Mouse (Mus musculus): ENCODE data around the gene Olfr901. TPM values are rescaled to one million over a fixed set of nuclear protein-coding genes. Genes with fewer than 3 reads are reported as not detected.
"Not testable (repeated sequence)": the region's sequence is repeated elsewhere in the genome, so short reads cannot be mapped to it uniquely, and the experiment has no call there.

Gene Olfr901
- not detected in 2 replicates for polyA plus RNA-seq (2014; fragmentation: Nextera tagmentation; extraction: Ambion mirVana)

DNA sequence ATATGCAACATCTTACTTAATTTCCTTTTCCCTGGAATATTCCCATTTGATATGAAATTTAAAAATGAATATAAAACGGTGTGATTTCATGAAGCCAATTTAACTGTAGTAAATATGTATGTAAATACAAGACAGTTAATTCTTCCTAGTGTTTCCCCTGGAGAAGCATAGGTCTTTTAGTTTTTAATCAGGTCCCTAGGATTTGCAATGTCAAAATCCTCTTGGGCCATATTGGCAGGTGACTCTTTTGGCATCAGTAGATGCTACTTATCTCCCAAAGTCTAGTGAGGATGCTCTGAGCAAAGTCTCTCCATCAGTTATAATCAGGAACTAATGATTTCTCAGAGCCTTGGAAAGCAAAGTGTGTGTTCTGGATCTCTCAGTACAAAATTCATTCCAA is at the start of gene Olfr901:
Gene Olfr901 (plus strand): TSS at position 301 of the 400 bp plus-strand sequence.
- H3K27me3 ChIP-seq (ENCODE audit: control insufficient read depth, insufficient read depth, low read length), result no peaks in the 10 kb centered on the region
- H3K4me3 ChIP-seq (ENCODE audit: low read depth, low read length), result no peak within 1 kb of the TSS
- no peaks in the 10 kb centered on the region for H3K9me3 ChIP-seq (ENCODE audit: control insufficient read depth, low read length)
- H3K36me3 ChIP-seq (ENCODE audit: control insufficient read depth, insufficient read depth, low read length), result no peaks in the 10 kb centered on the region
- ATAC-seq (ENCODE audit: insufficient number of reproducible peaks, low FRiP score, low TSS enrichment, low read depth), result no peak
- 90% methylated on average over 1 of the region's 1 CpGs for WGBS
- no peak for DNase-seq (ENCODE audit: low spot score)
- no peak within 1 kb of the TSS for H3K27ac ChIP-seq (replicated peaks; ENCODE audit: low read depth, low read length)
- no peak within 1 kb of the TSS for H3K4me2 ChIP-seq (ENCODE audit: low read depth, severe bottlenecking)
- H3K9ac ChIP-seq (ENCODE audit: low read length), result no peak within 1 kb of the TSS
- H3K4me1 ChIP-seq (ENCODE audit: control insufficient read depth, insufficient read depth, low read length), result no peaks in the 10 kb centered on the region

DNA sequence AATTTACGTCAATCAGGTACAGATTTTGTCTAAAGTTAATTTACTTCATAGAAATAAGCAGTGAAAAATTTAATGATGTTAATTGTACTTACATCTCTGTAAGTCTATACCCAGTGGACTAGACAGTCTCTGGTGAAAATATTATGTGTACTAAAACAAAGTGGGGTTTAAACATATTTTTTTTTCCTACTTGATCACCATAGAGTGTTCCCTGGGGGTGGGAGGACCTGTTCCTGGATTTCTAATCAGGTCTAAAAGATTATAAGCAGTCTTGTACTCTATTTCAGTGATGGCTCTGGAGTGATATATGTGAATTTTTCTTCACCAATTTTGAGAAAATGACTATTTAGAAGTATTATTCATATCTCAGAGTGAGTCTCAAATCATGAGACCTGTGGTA is 27.9 kb upstream of the Olfr901 start, which contains the start of gene Olfr147:
Gene Olfr147 (plus strand): TSS at position 301 of the 400 bp plus-strand sequence.
- H3K9ac ChIP-seq (ENCODE audit: low read length), result no peak within 1 kb of the TSS
- no peak within 1 kb of the TSS for H3K4me2 ChIP-seq (ENCODE audit: low read depth, severe bottlenecking)
- WGBS, result 94% methylated on average over 1 of the region's 1 CpGs
- H3K27ac ChIP-seq (replicated peaks; ENCODE audit: low read depth, low read length), result no peak within 1 kb of the TSS
- no peak for ATAC-seq (ENCODE audit: insufficient number of reproducible peaks, low FRiP score, low TSS enrichment, low read depth)
- no peaks in the 10 kb centered on the region for H3K27me3 ChIP-seq (ENCODE audit: control insufficient read depth, insufficient read depth, low read length)
- no peaks in the 10 kb centered on the region for H3K36me3 ChIP-seq (ENCODE audit: control insufficient read depth, insufficient read depth, low read length)
- DNase-seq (ENCODE audit: low spot score), result no peak
- no peaks in the 10 kb centered on the region for H3K9me3 ChIP-seq (ENCODE audit: control insufficient read depth, low read length)
- H3K4me1 ChIP-seq (ENCODE audit: control insufficient read depth, insufficient read depth, low read length), result no peaks in the 10 kb centered on the region
- H3K4me3 ChIP-seq (ENCODE audit: low read depth, low read length), result no peak within 1 kb of the TSS

DNA sequence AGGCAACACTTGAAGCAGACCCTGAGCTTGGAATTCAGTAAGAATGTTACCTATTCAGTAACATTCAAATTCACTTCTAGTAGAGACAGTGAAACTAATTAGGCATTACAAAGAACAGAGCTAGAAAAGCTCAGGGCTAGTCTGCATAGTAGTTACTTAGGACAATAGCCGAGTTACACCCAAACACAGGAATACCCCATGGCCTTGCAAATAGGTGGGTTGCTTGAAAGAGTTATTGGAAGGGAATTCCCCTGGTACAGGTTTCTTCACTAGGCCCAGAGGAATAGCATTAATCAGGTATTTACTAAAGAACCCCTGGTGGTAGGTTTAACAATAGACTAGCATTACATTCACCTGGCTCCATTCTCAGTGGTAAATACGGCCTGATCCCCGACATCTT is 21.8 kb upstream of the Olfr901 start:
- H3K4me2 ChIP-seq (ENCODE audit: low read depth, severe bottlenecking); H3K4me3 ChIP-seq (ENCODE audit: low read depth, low read length); ATAC-seq (ENCODE audit: insufficient number of reproducible peaks, low FRiP score, low TSS enrichment, low read depth); H3K9ac ChIP-seq (ENCODE audit: low read length); H3K4me1 ChIP-seq (ENCODE audit: control insufficient read depth, insufficient read depth, low read length); H3K27ac ChIP-seq (replicated peaks; ENCODE audit: low read depth, low read length); H3K9me3 ChIP-seq (ENCODE audit: control insufficient read depth, low read length); DNase-seq (ENCODE audit: low spot score); H3K27me3 ChIP-seq (ENCODE audit: control insufficient read depth, insufficient read depth, low read length); H3K36me3 ChIP-seq (ENCODE audit: control insufficient read depth, insufficient read depth, low read length): not testable (repeated sequence)
- 92% methylated on average over 3 of the region's 3 CpGs for WGBS

DNA sequence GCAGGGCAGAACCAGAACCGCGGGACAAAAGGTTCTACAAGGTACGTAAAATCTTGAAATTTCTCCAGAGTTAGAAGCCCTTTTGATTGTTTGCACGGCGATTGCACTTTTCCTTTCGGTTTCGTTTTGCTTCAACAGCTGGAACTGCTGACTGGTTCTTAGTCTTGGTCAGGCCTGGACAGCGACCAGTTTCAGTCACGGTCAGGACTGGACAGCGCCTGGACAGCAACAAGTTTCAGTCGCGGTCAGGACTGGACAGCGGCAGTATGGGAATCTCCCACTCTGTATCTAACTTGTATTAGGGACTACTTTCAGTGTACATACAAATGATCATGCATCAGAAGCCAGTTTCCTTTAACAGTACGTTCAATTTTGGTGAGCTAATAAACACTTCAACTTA is 15.8 kb upstream of the Olfr901 start:
- 93% methylated on average over 14 of the region's 14 CpGs for WGBS
- DNase-seq (ENCODE audit: low spot score), result peak; percentile 63
- H3K27ac ChIP-seq (replicated peaks; ENCODE audit: low read depth, low read length); ATAC-seq (ENCODE audit: insufficient number of reproducible peaks, low FRiP score, low TSS enrichment, low read depth); H3K9me3 ChIP-seq (ENCODE audit: control insufficient read depth, low read length); H3K36me3 ChIP-seq (ENCODE audit: control insufficient read depth, insufficient read depth, low read length); H3K9ac ChIP-seq (ENCODE audit: low read length); H3K27me3 ChIP-seq (ENCODE audit: control insufficient read depth, insufficient read depth, low read length); H3K4me2 ChIP-seq (ENCODE audit: low read depth, severe bottlenecking); H3K4me1 ChIP-seq (ENCODE audit: control insufficient read depth, insufficient read depth, low read length); H3K4me3 ChIP-seq (ENCODE audit: low read depth, low read length): not testable (repeated sequence)

DNA sequence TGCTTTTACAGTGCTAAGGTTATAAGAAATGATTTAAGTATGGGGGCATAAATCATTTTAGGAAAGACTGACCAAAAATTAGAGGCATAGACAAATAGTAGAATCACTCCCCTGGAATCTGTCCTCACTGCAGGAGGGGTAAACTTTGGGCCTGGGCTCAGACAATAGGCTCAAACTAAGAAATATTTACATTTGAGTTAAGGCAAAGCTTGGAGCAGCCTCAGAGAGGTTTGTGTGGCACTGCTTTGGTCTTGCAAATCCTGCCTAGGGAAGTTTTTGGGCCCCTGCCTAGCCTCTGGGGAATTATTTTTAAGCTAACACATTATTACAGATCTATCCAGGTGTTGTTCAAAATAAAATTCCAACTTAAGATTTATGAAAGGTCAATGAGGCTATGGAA is 5.5 kb upstream of the Olfr901 start:
- no peak for DNase-seq (ENCODE audit: low spot score)
- Histone ChIP-seq H3K4me2 (ENCODE audit: low read depth, severe bottlenecking) (no peak overlapping the region), H3K36me3 (ENCODE audit: control insufficient read depth, insufficient read depth, low read length) (no peaks in the 10 kb centered on the region), H3K4me1 (ENCODE audit: control insufficient read depth, insufficient read depth, low read length) (no peaks in the 10 kb centered on the region), H3K27ac (replicated peaks; ENCODE audit: low read depth, low read length) (no peak overlapping the region), H3K9ac (ENCODE audit: low read length) (no peak overlapping the region), H3K4me3 (ENCODE audit: low read depth, low read length) (no peak overlapping the region), H3K9me3 (ENCODE audit: control insufficient read depth, low read length) (no peaks in the 10 kb centered on the region), H3K27me3 (ENCODE audit: control insufficient read depth, insufficient read depth, low read length) (no peaks in the 10 kb centered on the region)
- no peak for ATAC-seq (ENCODE audit: insufficient number of reproducible peaks, low FRiP score, low TSS enrichment, low read depth)

DNA sequence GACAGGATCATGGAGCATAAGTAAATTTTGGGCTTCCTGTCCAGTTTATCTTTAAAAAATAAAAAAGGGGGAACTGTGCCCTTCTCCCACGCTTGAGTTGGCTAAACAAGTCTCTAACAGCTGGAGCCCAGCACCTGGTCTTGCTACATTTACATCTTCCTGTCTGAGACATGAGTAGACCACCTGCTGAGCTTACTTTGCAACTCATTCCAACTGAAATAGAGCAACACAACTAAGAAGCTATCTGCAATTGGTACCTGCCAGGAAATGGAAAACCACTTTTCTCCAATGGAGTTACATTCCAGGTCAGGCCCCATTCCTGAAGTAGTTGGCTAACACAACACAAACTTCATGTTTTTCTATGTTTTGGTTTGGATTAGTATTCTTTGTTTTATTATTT is 2.2 kb upstream of the Olfr901 start:
- ATAC-seq (ENCODE audit: insufficient number of reproducible peaks, low FRiP score, low TSS enrichment, low read depth) (no peak), DNase-seq (ENCODE audit: low spot score) (no peak)
- no peak overlapping the region for H3K4me3 ChIP-seq (ENCODE audit: low read depth, low read length)
- H3K36me3 ChIP-seq (ENCODE audit: control insufficient read depth, insufficient read depth, low read length), result no peaks in the 10 kb centered on the region
- WGBS, result 59% methylated on average over 1 of the region's 1 CpGs
- H3K4me1 ChIP-seq (ENCODE audit: control insufficient read depth, insufficient read depth, low read length), result no peaks in the 10 kb centered on the region
- H3K4me2 ChIP-seq (ENCODE audit: low read depth, severe bottlenecking), result no peak overlapping the region
- H3K27me3 ChIP-seq (ENCODE audit: control insufficient read depth, insufficient read depth, low read length), result no peaks in the 10 kb centered on the region
- H3K27ac ChIP-seq (replicated peaks; ENCODE audit: low read depth, low read length), result no peak overlapping the region
- no peaks in the 10 kb centered on the region for H3K9me3 ChIP-seq (ENCODE audit: control insufficient read depth, low read length)
- H3K9ac ChIP-seq (ENCODE audit: low read length), result no peak overlapping the region

DNA sequence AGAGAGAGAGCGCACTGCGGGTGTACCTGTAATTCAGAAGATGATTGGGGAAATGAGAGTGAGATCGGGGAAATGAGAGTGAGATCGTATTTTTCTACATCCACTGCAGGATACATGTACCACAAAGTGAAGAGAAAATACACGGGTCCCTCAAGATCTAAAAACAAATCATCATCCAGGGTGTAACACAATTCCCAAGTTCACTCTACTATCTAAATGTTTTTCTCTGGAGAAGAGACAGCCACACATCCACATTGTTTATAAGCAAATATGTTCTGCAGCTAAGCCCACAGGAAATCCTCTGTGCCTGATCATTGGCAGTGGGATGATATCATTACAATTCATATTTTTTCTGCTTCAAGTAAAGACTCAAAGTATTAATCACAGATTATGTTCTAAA is 18.1 kb downstream of the Olfr901 start, which contains the start of gene Olfr902:
Gene Olfr902 (plus strand): TSS at position 301 of the 400 bp plus-strand sequence.
- Histone ChIP-seq H3K27ac (replicated peaks; ENCODE audit: low read depth, low read length) (no peak within 1 kb of the TSS), H3K4me2 (ENCODE audit: low read depth, severe bottlenecking) (no peak within 1 kb of the TSS), H3K9ac (ENCODE audit: low read length) (no peak within 1 kb of the TSS), H3K36me3 (ENCODE audit: control insufficient read depth, insufficient read depth, low read length) (no peaks in the 10 kb centered on the region), H3K4me3 (ENCODE audit: low read depth, low read length) (no peak within 1 kb of the TSS), H3K4me1 (ENCODE audit: control insufficient read depth, insufficient read depth, low read length) (no peaks in the 10 kb centered on the region), H3K27me3 (ENCODE audit: control insufficient read depth, insufficient read depth, low read length) (no peaks in the 10 kb centered on the region), H3K9me3 (ENCODE audit: control insufficient read depth, low read length) (no peaks in the 10 kb centered on the region)
- WGBS, result 90% methylated on average over 5 of the region's 5 CpGs
- no peak for DNase-seq (ENCODE audit: low spot score)
- no peak for ATAC-seq (ENCODE audit: insufficient number of reproducible peaks, low FRiP score, low TSS enrichment, low read depth)

DNA sequence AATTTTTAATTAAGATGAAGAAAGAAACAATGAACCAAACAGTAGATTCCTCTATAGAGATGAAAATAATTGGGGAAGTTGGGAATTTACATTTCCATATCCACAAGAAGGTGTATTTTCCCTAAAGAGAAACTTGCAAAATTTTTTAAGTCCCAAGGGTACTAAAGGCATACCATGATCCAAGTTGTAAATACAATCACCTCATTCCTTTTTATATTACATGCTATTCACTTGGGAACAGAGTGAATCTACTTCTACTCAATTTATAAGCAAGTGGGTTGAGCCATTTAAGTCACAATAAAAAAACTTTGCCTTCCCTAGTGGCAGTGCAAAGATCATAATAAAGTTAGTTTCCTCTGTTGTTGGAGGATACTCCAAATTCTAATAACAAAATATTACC is 33.6 kb downstream of the Olfr901 start, which contains the start of gene Olfr904:
Gene Olfr904 (plus strand): TSS at position 301 of the 400 bp plus-strand sequence.
- Histone ChIP-seq H3K4me2 (ENCODE audit: low read depth, severe bottlenecking) (no peak within 1 kb of the TSS), H3K27me3 (ENCODE audit: control insufficient read depth, insufficient read depth, low read length) (no peaks in the 10 kb centered on the region), H3K9me3 (ENCODE audit: control insufficient read depth, low read length) (no peaks in the 10 kb centered on the region), H3K4me3 (ENCODE audit: low read depth, low read length) (no peak within 1 kb of the TSS), H3K9ac (ENCODE audit: low read length) (no peak within 1 kb of the TSS), H3K4me1 (ENCODE audit: control insufficient read depth, insufficient read depth, low read length) (no peaks in the 10 kb centered on the region), H3K27ac (replicated peaks; ENCODE audit: low read depth, low read length) (no peak within 1 kb of the TSS), H3K36me3 (ENCODE audit: control insufficient read depth, insufficient read depth, low read length) (no peaks in the 10 kb centered on the region)
- DNase-seq (ENCODE audit: low spot score) (no peak), ATAC-seq (ENCODE audit: insufficient number of reproducible peaks, low FRiP score, low TSS enrichment, low read depth) (no peak)

DNA sequence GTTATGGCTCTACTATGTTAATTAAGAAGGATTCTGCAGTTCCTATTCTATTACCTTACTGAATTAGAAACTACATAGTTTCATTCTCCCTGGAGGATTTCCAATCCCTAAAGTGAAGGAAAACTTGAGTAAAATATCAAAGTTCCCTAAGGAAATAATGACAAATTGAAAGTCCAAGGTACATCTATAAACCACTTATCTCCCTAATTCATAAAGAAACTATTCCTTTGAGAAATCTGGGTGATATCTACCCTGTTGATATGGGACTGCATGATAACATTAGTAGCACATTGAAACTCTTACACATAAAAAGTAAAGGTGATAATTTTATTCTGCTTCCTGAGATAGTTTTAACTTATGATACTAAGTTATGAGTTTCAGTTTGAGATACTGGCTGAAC is 41.6 kb downstream of the Olfr901 start, which contains the start of gene Olfr905:
Gene Olfr905 (plus strand): TSS at position 301 of the 400 bp plus-strand sequence.
- no peak within 1 kb of the TSS for H3K4me2 ChIP-seq (ENCODE audit: low read depth, severe bottlenecking)

More for the DNA sequence above, 41.6 kb downstream of the Olfr901 start, which contains the start of gene Olfr905:
- no peak for DNase-seq (ENCODE audit: low spot score)
- Histone ChIP-seq H3K4me1 (ENCODE audit: control insufficient read depth, insufficient read depth, low read length) (no peaks in the 10 kb centered on the region), H3K9me3 (ENCODE audit: control insufficient read depth, low read length) (no peaks in the 10 kb centered on the region), H3K4me3 (ENCODE audit: low read depth, low read length) (no peak within 1 kb of the TSS), H3K27me3 (ENCODE audit: control insufficient read depth, insufficient read depth, low read length) (no peaks in the 10 kb centered on the region), H3K27ac (replicated peaks; ENCODE audit: low read depth, low read length) (no peak within 1 kb of the TSS), H3K36me3 (ENCODE audit: control insufficient read depth, insufficient read depth, low read length) (no peaks in the 10 kb centered on the region), H3K9ac (ENCODE audit: low read length) (no peak within 1 kb of the TSS)
- ATAC-seq (ENCODE audit: insufficient number of reproducible peaks, low FRiP score, low TSS enrichment, low read depth), result no peak
